Mouse (Mus musculus): ENCODE data around the gene Pet117. TPM values are rescaled to one million over a fixed set of nuclear protein-coding genes. Genes with fewer than 3 reads are reported as not detected.
A peak's percentile ranks its signal among the peaks of the same experiment; 100 is the strongest.

The Pet117 gene
- polyA plus RNA-seq (2015; fragmentation: Nextera tagmentation; extraction: Ambion mirVana), result 4.0 and 6.8 TPM in 2 replicates

DNA sequence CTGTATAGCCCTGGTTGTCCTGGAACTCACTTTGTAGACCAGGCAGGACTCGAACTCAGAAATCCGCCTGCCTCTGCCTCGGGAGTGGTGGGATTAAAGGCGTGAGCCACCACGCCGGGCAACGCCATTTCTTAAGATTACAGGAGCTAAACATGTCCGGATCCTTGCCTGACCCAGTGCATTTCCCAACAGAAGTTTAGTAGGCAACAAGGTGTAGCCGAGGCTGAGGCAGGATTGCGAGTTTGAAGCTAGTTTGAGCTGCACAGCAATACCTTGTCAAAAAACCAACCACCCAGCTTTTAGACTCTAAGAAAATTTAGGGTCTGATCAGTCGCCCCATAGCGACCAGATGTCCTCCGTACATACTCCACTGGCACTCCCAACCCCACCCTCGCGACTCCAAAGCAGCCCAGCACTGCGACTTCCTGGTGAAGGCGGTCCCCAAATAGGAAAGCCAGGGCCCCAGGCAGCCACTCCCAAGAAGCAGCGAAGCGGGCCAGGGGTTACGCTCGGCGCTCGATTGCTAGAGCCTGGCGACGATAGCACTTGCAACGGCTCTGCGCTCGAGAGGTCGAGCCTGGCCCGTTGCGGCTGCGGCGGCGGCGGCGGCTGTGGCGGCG lies at the start of gene Pet117, which contains the start of gene Kat14:
Gene Pet117 (plus strand): TSS at position 597 of the 620 bp plus-strand sequence.
Gene Kat14 (plus strand): TSS at position 584 of the 620 bp plus-strand sequence.
- 5% methylated on average over 38 of the region's 38 CpGs for WGBS
- ATAC-seq (ENCODE audit: insufficient read depth, low FRiP score), result peak; percentile 98
- H3K9me3 ChIP-seq (replicated peaks; ENCODE audit: control insufficient read depth, low read length), result no peaks in the 10 kb centered on the region
- H3K27ac ChIP-seq (ENCODE audit: low read length), result peak within 1 kb of the TSS; percentile 94
- peaks cover 4% of the 10 kb centered on the region; the same call in 1 of the 2 replicates for H3K4me1 ChIP-seq (ENCODE audit: control insufficient read depth, insufficient read depth, low read length)
- H3K4me2 ChIP-seq (ENCODE audit: low read depth, low read length), result peak within 1 kb of the TSS; percentile 69
- H3K4me3 ChIP-seq (replicated peaks; ENCODE audit: low read length), result peak within 1 kb of the TSS; percentile 68
- H3K9ac ChIP-seq (ENCODE audit: low read length), result peak within 1 kb of the TSS; percentile 87
- H3K36me3 ChIP-seq (ENCODE audit: control insufficient read depth, insufficient read depth, low read length), result no peaks in the 10 kb centered on the region
- no peaks in the 10 kb centered on the region for H3K27me3 ChIP-seq (ENCODE audit: control insufficient read depth, insufficient read depth, low read length)

DNA sequence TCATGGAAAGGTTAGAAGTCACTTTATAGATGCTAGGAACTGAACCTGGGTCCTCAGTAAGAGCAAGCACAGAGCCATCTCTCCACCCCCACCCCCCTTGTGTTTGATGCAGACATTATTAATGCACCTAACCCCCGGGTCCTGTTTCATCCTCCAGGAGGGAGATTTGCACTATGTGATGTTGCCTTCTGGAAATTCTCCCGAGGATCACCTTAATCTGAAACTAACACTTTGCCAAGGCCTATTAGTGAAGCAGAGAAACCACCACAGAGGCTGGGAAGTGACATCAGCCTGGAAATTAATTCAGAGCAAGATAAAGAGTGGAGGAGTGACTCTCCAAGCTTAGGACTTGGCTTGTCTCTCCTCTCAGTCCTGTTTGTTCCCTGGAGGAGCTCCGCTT lies 44.6 kb upstream of the Pet117 start:
- Histone ChIP-seq H3K27ac (ENCODE audit: low read length) (no peak overlapping the region), H3K9ac (ENCODE audit: low read length) (no peak overlapping the region), H3K9me3 (replicated peaks; ENCODE audit: control insufficient read depth, low read length) (no peaks in the 10 kb centered on the region), H3K27me3 (ENCODE audit: control insufficient read depth, insufficient read depth, low read length) (peaks cover 5% of the 10 kb centered on the region; the same call in 1 of the 2 replicates), H3K4me2 (ENCODE audit: low read depth, low read length) (no peak overlapping the region), H3K36me3 (ENCODE audit: control insufficient read depth, insufficient read depth, low read length) (no peaks in the 10 kb centered on the region), H3K4me1 (ENCODE audit: control insufficient read depth, insufficient read depth, low read length) (no peaks in the 10 kb centered on the region), H3K4me3 (replicated peaks; ENCODE audit: low read length) (no peak overlapping the region)
- no peak for ATAC-seq (ENCODE audit: insufficient read depth, low FRiP score)
- WGBS, result 61% methylated on average over 3 of the region's 3 CpGs

DNA sequence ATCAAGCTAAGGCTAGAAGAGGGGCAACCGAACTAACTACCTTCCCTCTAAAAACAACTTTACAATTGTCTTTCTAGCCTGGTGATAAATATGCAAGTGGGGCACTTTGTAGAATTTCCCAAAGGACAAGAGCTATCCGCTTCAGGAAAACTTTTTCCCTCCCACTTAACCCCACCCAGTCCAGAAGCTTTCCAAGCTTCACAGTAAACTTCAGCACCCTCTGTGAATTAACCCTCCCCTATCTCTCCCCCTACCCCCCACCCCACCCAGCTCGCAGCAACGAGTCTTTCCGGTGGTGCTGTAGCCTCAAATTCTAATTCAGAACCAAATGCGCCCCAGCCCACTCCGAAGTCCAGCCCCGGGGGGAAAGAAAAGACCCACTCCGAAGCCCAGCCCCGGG lies 39.3 kb upstream of the Pet117 start:
- Histone ChIP-seq H3K27me3 (ENCODE audit: control insufficient read depth, insufficient read depth, low read length) (peaks cover 28% of the 10 kb centered on the region), H3K9me3 (replicated peaks; ENCODE audit: control insufficient read depth, low read length) (no peaks in the 10 kb centered on the region), H3K36me3 (ENCODE audit: control insufficient read depth, insufficient read depth, low read length) (no peaks in the 10 kb centered on the region), H3K27ac (ENCODE audit: low read length) (no peak overlapping the region), H3K4me3 (replicated peaks; ENCODE audit: low read length) (peak overlapping the region; percentile 57), H3K4me2 (ENCODE audit: low read depth, low read length) (peak overlapping the region; percentile 66), H3K9ac (ENCODE audit: low read length) (no peak overlapping the region), H3K4me1 (ENCODE audit: control insufficient read depth, insufficient read depth, low read length) (peaks cover 11% of the 10 kb centered on the region; the same call in 1 of the 2 replicates)
- 4% methylated on average over 7 of the region's 10 CpGs for WGBS
- ATAC-seq (ENCODE audit: insufficient read depth, low FRiP score), result no peak

DNA sequence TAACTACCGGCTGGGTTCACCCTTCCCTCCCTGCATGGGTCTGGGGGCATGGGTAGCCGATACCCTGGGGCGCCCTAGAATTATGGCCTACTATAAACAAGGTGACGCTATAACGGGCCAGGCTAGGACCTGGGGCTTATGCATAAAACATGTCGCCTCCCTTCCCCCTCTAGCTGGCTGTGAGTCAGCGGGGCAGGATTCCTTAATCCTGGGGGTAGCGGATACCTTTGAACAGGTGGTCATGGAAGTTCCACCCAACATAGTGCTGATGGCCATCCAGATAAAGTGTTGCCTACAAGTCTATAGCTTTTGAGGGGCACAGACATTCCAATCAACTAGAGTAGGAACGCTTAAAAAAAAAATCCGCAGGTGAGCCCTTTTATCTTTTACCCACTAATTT lies 38.9 kb upstream of the Pet117 start:
- H3K36me3 ChIP-seq (ENCODE audit: control insufficient read depth, insufficient read depth, low read length), result no peaks in the 10 kb centered on the region
- peak overlapping the region; percentile 57 for H3K4me3 ChIP-seq (replicated peaks; ENCODE audit: low read length)
- 4% methylated on average over 10 of the region's 10 CpGs for WGBS
- no peak for ATAC-seq (ENCODE audit: insufficient read depth, low FRiP score)
- H3K4me1 ChIP-seq (ENCODE audit: control insufficient read depth, insufficient read depth, low read length), result peaks cover 11% of the 10 kb centered on the region; the same call in 1 of the 2 replicates
- H3K9ac ChIP-seq (ENCODE audit: low read length), result no peak overlapping the region
- H3K27ac ChIP-seq (ENCODE audit: low read length), result no peak overlapping the region
- peak overlapping the region; percentile 66 for H3K4me2 ChIP-seq (ENCODE audit: low read depth, low read length)
- H3K9me3 ChIP-seq (replicated peaks; ENCODE audit: control insufficient read depth, low read length), result no peaks in the 10 kb centered on the region
- peaks cover 28% of the 10 kb centered on the region for H3K27me3 ChIP-seq (ENCODE audit: control insufficient read depth, insufficient read depth, low read length)

DNA sequence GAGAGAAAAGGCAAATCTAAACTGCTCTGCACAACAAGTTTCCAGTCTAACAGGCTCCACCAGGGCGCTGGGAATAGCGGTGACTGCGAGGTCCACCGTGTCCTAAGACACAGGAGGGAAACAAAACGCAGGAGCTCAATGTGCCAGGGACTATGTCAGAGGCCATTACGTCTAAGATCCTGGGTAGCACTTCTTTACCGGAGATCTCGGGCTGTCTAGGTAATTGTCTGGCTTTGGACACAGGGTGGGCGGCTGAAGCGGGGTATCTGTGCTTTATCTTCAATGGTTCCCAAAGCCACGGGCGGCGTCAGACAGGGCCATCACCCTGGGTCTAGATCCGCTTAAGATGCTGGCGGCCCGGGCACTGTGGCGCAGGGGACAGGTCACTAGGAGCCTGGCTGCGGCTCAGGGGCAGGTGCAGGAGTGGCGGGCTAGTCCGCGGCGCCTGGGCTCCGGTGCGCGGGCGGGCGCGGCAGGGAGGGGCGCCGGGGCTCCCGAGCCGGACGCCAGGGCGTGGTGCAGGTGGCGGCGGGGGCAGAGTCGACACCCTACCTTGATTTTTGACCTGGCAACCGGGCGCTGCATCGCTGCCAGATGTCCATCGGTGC lies 38.3 kb upstream of the Pet117 start:
- peak overlapping the region; percentile 57 for H3K4me3 ChIP-seq (replicated peaks; ENCODE audit: low read length)
- H3K27ac ChIP-seq (ENCODE audit: low read length), result peak overlapping the region; percentile 26
- ATAC-seq (ENCODE audit: insufficient read depth, low FRiP score), result peak; percentile 50; the same call in 1 of the 2 replicates
- H3K9ac ChIP-seq (ENCODE audit: low read length), result peak overlapping the region; percentile 54
- peaks cover 28% of the 10 kb centered on the region for H3K27me3 ChIP-seq (ENCODE audit: control insufficient read depth, insufficient read depth, low read length)
- peaks cover 11% of the 10 kb centered on the region; the same call in 1 of the 2 replicates for H3K4me1 ChIP-seq (ENCODE audit: control insufficient read depth, insufficient read depth, low read length)
- WGBS, result 2% methylated on average over 38 of the region's 41 CpGs
- H3K9me3 ChIP-seq (replicated peaks; ENCODE audit: control insufficient read depth, low read length), result no peaks in the 10 kb centered on the region
- peak overlapping the region; percentile 66 for H3K4me2 ChIP-seq (ENCODE audit: low read depth, low read length)
- H3K36me3 ChIP-seq (ENCODE audit: control insufficient read depth, insufficient read depth, low read length), result no peaks in the 10 kb centered on the region

DNA sequence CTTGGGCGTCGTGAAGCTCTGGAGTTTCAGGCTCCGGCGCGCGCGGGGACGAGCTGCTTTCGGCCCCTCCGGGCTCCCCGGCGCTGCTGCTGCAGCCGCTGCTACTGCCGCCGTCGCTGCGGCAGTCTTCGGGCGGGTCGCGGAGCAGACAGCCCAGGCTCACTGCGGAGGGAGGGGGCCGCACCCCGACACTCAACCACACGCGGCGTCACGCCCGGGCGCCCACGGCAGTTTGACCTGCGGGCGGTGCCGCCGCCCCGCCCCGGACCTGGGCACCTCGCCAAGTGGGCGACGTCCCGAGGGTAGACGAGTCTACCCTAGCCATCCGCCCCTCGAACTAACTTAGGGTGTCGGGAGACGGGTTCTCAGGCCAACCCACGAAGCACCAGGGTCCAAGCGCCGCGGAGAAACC lies 37.8 kb upstream of the Pet117 start:
- Histone ChIP-seq H3K4me1 (ENCODE audit: control insufficient read depth, insufficient read depth, low read length) (peaks cover 11% of the 10 kb centered on the region; the same call in 1 of the 2 replicates), H3K36me3 (ENCODE audit: control insufficient read depth, insufficient read depth, low read length) (no peaks in the 10 kb centered on the region), H3K27me3 (ENCODE audit: control insufficient read depth, insufficient read depth, low read length) (peaks cover 28% of the 10 kb centered on the region), H3K9ac (ENCODE audit: low read length) (peak overlapping the region; percentile 54), H3K4me3 (replicated peaks; ENCODE audit: low read length) (peak overlapping the region; percentile 57), H3K27ac (ENCODE audit: low read length) (peak overlapping the region; percentile 26), H3K4me2 (ENCODE audit: low read depth, low read length) (peak overlapping the region; percentile 66), H3K9me3 (replicated peaks; ENCODE audit: control insufficient read depth, low read length) (no peaks in the 10 kb centered on the region)
- under 1% methylated on average over 40 of the region's 50 CpGs for WGBS
- ATAC-seq (ENCODE audit: insufficient read depth, low FRiP score), result peak; percentile 66

DNA sequence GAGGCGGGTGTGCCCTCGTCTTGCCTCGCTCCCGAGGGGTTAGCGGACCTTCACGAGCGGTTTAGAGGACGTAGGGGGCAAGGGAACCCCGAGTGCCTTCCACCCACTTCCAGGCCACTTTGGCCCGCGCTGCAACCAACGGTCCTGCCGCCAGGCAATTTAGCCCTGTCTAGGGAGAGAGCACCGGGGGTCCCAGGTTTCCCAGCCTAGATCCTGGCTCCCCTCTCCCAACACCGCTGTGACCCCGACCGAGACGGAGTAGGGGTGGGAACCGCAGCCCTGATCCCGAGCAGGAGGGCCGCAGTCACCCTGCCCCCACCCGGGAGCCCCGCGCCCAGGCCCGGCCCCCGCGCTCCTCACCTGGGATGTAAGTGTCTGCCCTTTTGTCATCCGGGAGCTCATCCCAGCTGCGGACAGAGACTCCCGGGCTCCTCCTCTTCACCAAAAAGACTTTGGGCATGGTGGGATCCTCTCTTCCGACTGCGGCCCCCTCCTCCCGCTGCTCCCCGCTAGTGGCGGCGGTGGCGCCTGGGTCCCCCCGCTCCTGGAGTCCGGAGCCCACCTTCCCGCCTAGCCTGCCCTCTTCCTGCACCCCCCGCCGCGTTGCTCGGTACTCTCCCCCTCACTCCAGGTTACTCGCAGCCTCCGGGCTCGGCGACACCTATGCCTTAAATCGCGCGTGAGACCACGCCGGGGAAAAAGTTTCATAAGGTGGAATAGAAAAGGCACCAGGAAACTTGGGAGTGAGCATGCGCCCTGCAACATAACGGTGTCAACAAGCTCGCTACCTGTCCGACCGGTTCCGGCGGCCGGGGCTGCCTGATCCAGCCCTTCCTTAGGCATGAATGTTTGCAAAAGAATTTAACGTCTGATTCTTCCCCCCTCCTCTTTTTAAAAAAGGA lies 37.1 kb upstream of the Pet117 start, which contains the start of gene Ovol2:
Gene Ovol2 (minus strand): TSS at position 746 of the 902 bp plus-strand sequence.
- H3K36me3 ChIP-seq (ENCODE audit: control insufficient read depth, insufficient read depth, low read length), result no peaks in the 10 kb centered on the region
- H3K27ac ChIP-seq (ENCODE audit: low read length), result peak within 1 kb of the TSS; percentile 26
- peaks cover 11% of the 10 kb centered on the region; the same call in 1 of the 2 replicates for H3K4me1 ChIP-seq (ENCODE audit: control insufficient read depth, insufficient read depth, low read length)
- WGBS, result under 1% methylated on average over 62 of the region's 62 CpGs
- H3K4me3 ChIP-seq (replicated peaks; ENCODE audit: low read length), result peak within 1 kb of the TSS; percentile 57
- H3K27me3 ChIP-seq (ENCODE audit: control insufficient read depth, insufficient read depth, low read length), result peaks cover 28% of the 10 kb centered on the region
- peak within 1 kb of the TSS; percentile 66 for H3K4me2 ChIP-seq (ENCODE audit: low read depth, low read length)
- no peaks in the 10 kb centered on the region for H3K9me3 ChIP-seq (replicated peaks; ENCODE audit: control insufficient read depth, low read length)
- ATAC-seq (ENCODE audit: insufficient read depth, low FRiP score), result peak; percentile 71
- H3K9ac ChIP-seq (ENCODE audit: low read length), result peak within 1 kb of the TSS; percentile 54

DNA sequence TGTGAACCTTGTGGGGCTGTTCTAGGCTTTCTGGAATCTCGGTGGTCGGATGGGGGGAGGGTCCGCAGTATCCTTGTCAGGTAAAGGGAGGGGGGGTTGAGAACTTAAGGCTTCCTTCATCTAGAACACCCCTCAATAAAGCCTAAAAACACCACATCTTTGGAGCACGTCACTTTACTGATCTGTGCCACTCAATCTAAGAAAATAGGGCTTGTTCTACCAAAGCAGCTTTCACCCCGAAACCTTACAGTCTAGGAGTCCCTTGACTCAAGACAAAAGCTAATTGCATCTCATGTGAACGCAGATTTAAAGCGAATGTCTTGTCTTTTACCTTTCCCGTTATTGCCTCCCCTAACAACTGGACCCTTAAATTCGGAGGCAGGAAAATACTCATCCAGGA lies 36.3 kb upstream of the Pet117 start:
- H3K4me3 ChIP-seq (replicated peaks; ENCODE audit: low read length), result peak overlapping the region; percentile 57

More for the DNA sequence above, 36.3 kb upstream of the Pet117 start:
- WGBS, result 7% methylated on average over 9 of the region's 9 CpGs
- no peak overlapping the region for H3K9ac ChIP-seq (ENCODE audit: low read length)
- no peaks in the 10 kb centered on the region for H3K9me3 ChIP-seq (replicated peaks; ENCODE audit: control insufficient read depth, low read length)
- H3K27ac ChIP-seq (ENCODE audit: low read length), result no peak overlapping the region
- H3K27me3 ChIP-seq (ENCODE audit: control insufficient read depth, insufficient read depth, low read length), result peaks cover 28% of the 10 kb centered on the region
- peaks cover 11% of the 10 kb centered on the region; the same call in 1 of the 2 replicates for H3K4me1 ChIP-seq (ENCODE audit: control insufficient read depth, insufficient read depth, low read length)
- no peaks in the 10 kb centered on the region for H3K36me3 ChIP-seq (ENCODE audit: control insufficient read depth, insufficient read depth, low read length)
- ATAC-seq (ENCODE audit: insufficient read depth, low FRiP score), result no peak
- peak overlapping the region; percentile 66 for H3K4me2 ChIP-seq (ENCODE audit: low read depth, low read length)
